Mouse (Mus musculus) lung, adult 2 months (tissue): ENCODE data around the gene E2f8. TPM values are rescaled to one million over a fixed set of nuclear protein-coding genes. Genes with fewer than 3 reads are reported as not detected.

Source experiments
- DNase-seq: peaks from one replicate; pipeline ENCODE4 v3.0.0; 2022
- H3K4me1 ChIP-seq: fragments of 200-500 bp; 2 replicates; pipeline ENCODE4 v1.6.1; 2011; ENCODE audit warnings: low read length; ENCODE audit not compliant: control insufficient read depth, insufficient read depth
- H3K4me3 ChIP-seq: fragments of 200-500 bp; replicated peaks from 2 replicates; pipeline ENCODE3; 2011; ENCODE audit warnings: low read depth, mild to moderate bottlenecking, control low read depth, low read length; ENCODE audit errors: extremely low read depth
- CTCF ChIP-seq: fragments of 200-500 bp; IDR thresholded peaks from 2 replicates; pipeline ENCODE4 v1.5.1; 2011; ENCODE audit warnings: mild to moderate bottlenecking, low read length, control low read depth; ENCODE audit not compliant: insufficient read depth
- POLR2A ChIP-seq: fragments of 200-500 bp; IDR thresholded peaks from 2 replicates; pipeline ENCODE4 v1.6.1; 2011; ENCODE audit warnings: low read depth, mild to moderate bottlenecking, control low read depth, low read length, borderline replicate concordance; ENCODE audit errors: extremely low read depth
- WGBS: fragments of 180-500 bp; shearing (Covaris S2); methylation state at CpG from one replicate; pipeline ENCODE4 v1.1.7; 2018; 5-methylcytosine and 5-hydroxymethylcytosine counted together
- polyA plus RNA-seq: library from polyadenylated mRNA; depleted of rRNA; stranded (reverse); fragments of >200 nt; gene quantifications from 2 replicates; pipeline ENCODE4 v1.2.3, GENCODE M21; 2012; rRNA removed

Gene E2f8
- polyA plus RNA-seq, 1 experiment: 0.90 TPM

GRCm38 (mm10) chr7:48825170-48825569, 56.2 kb downstream of the E2f8 start:
- no peak overlapping the region for H3K4me3 ChIP-seq
- no peaks in the 10 kb centered on the region for H3K4me1 ChIP-seq
- 82% methylated on average over 6 of the region's 6 CpGs for WGBS
- DNase-seq: no peak
- TF ChIP-seq CTCF: no peak
- TF ChIP-seq POLR2A: no peak

DNA sequence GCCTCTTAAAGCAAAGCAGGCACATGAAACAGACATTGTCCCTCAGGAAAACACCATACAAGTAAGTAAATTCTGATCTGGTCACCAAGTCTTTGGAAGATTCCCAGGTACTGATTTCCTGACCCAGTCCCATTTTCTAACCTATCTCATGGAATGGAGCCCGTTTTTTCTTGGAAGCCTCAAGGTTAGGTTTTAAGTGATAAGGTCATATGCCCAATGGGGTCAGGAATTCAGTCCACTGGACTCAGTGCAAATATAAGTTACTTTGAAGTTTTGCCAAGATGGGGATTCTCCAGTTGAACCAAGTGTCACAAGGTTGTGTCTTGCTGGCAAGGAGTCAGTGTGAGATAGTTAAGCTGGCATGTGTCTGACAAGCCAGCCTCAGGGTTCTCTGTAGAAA, 56.7 kb downstream of the E2f8 start:
- H3K4me1 ChIP-seq: no peaks in the 10 kb centered on the region
- 60% methylated on average over 1 of the region's 1 CpGs for WGBS
- DNase-seq: no peak
- no peak overlapping the region for H3K4me3 ChIP-seq
- no peak for TF ChIP-seq POLR2A
- no peak for TF ChIP-seq CTCF

GRCm38 (mm10) chr7:48823621-48824020, 57.8 kb downstream of the E2f8 start:
- TF ChIP-seq CTCF (no peak), POLR2A (no peak)
- WGBS: 89% methylated on average over 3 of the region's 3 CpGs

DNA sequence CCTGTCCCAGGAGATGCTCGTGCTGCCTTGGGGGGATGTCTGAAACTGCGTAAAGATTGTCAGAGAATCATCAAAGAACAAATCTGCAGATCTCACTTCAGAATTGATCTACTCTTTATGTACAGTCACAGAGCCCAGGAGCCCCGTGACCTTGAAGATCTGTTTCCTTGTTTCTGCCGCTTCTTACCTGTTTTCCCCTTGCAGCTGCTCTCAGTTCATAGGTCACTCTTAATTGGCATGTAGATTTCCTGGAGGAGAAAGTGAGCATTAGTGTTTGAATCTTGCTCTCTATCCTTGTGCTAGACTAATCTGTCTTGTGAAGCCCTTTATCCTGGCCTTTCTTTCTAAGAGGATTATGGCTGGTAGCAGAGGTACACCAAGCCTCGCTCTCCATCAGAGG, 59.7 kb downstream of the E2f8 start:
- WGBS: 96% methylated on average over 5 of the region's 5 CpGs
- DNase-seq: no peak
- no peak for TF ChIP-seq CTCF
- TF ChIP-seq POLR2A: no peak
- no peak overlapping the region for H3K4me3 ChIP-seq
- H3K4me1 ChIP-seq: no peaks in the 10 kb centered on the region

More at GRCm38 (mm10) chr7:48823621-48824020, 57.8 kb downstream of the E2f8 start:
- no peak for DNase-seq
- no peak overlapping the region for H3K4me3 ChIP-seq
- H3K4me1 ChIP-seq: no peaks in the 10 kb centered on the region

Other genes starting within 250 kb of the E2f8 start
- gene Mrgprb3, start 237.8 kb downstream of the E2f8 start, polyA plus RNA-seq: not detected in 2 replicates
- gene Zdhhc13, start 92.6 kb downstream of the E2f8 start, polyA plus RNA-seq: 4.7 and 11.2 TPM in 2 replicates
- gene Csrp3, start 33.6 kb downstream of the E2f8 start, polyA plus RNA-seq: 8.8 and 38.0 TPM in 2 replicates
- 23.9 and 33.9 TPM in 2 replicates for gene Nav2, start 27.1 kb upstream of the E2f8 start, polyA plus RNA-seq